Mouse (Mus musculus) layer of hippocampus, postnatal 25 days (tissue): Measurements from ENCODE around the gene Tpcn2. TPM values are rescaled to one million over a fixed set of nuclear protein-coding genes. Genes with fewer than 3 reads are reported as not detected.

Source experiments
- DNase-seq, 2 experiments: peaks; one replicate each; pipeline ENCODE4 v3.0.0; 2022; ENCODE audit warnings: mixed read lengths in 2 of 2, low spot score in 1 of 2; ENCODE audit errors: extremely low spot score in 1 of 2
- total RNA-seq, 2 experiments: library from RNA; stranded (reverse); gene quantifications; 2 replicates each; pipeline ENCODE4 v1.2.3; 2021

The Tpcn2 gene
- total RNA-seq, 2 experiments from 2014 or later, result 4.0 to 5.8 TPM

GRCm38 (mm10) chr7:145173116-145173515 is 110.7 kb downstream of the Tpcn2 start:
- DNase-seq, result no peak

DNA sequence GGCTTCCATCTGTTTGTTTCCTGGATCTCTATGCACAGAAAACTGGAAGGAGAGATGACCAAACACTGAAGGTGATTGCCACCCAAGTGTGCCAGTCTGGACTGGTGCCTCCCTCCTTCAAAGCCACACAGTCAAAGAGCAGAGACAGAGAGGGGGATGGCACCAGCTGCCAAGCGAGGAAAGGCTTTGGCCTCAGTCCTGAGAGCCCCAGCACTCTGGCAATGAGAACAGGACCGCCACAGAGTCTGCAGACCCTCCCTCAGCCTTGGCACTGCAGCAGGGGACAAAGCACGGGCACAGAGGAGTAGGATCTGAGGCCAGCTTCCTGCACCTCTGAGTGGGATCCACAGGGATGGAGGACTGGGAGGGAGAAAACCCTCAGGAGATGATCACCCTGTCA is 114.1 kb downstream of the Tpcn2 start:
- DNase-seq, result no peak

DNA sequence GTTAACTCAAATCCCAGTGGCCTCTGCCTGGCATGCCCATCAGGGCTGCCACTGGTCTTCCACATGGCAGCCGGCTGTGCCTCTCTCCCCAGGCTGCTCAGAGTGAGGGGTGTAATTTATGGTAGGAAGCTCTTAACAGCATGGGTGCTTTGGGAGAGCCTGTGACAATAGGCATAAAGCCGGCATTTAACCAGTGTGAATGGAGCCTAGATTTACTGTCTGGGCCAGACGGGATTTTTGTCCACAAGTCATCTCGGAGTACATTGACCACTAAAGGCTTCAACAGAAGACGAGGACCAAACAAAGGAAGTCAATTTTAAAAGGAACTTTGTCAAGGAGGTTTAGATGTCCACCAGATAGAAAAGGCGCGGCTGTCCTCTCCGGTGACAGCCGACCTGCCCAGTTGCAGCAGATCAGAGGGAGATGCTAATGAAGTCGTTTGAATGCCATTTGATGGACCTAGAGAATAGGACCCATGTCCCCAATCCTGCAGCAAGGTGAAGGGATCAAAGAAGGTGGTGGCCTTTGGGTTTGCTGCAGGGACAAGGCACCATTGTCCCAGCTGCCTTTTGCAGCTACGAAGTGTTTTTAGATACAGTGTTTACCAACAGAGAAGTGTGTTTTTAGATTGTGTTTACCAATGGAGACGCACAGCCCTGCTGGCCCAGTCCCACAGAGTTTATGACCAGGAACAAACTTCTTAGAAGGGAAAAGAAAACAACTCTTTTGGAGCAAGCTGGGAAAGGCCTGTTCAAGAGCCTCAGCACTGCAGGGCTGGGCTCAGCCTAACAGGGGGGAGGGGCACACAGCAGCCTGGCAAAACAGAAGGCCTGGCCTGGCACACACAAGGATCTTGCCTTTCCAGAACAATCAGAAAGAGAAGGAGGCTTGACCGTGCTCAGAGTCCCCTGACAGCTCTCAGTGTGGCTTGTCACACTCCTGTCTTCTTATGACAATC is 124.2 kb downstream of the Tpcn2 start:
- DNase-seq, result no peak

DNA sequence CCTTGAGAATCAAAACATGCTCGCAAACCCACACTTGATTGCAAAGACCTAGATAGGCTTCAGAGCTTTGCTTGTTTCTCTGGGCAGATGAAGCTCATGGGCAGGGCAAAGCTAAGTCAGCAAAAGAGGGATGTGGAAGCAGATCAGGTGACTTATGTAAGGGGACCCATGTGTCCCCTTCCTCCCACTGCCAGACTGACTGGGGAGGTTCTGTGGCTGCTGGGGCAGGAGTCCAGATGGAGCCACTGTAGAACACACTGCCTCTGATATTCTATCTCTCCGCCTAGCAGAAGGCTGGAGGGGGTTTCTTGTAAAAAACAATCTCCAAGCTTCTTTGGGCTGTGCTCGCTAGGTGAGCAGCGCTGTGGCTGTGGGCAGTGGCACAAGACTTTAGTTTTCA is 128.1 kb downstream of the Tpcn2 start:
- peak in 1 of 2 experiments; percentile 13 for DNase-seq

GRCm38 (mm10) chr7:145154066-145154465 is 129.7 kb downstream of the Tpcn2 start:
- DNase-seq, result no peak

- DNase-seq, result no peak
These were observed 132.0 kb downstream of the Tpcn2 start for GRCm38 (mm10) chr7:145151845-145152244.

GRCm38 (mm10) chr7:145148902-145149301 is 134.9 kb downstream of the Tpcn2 start:
- no peak for DNase-seq

GRCm38 (mm10) chr7:145147973-145148698 is 135.7 kb downstream of the Tpcn2 start:
- no peak for DNase-seq

DNA sequence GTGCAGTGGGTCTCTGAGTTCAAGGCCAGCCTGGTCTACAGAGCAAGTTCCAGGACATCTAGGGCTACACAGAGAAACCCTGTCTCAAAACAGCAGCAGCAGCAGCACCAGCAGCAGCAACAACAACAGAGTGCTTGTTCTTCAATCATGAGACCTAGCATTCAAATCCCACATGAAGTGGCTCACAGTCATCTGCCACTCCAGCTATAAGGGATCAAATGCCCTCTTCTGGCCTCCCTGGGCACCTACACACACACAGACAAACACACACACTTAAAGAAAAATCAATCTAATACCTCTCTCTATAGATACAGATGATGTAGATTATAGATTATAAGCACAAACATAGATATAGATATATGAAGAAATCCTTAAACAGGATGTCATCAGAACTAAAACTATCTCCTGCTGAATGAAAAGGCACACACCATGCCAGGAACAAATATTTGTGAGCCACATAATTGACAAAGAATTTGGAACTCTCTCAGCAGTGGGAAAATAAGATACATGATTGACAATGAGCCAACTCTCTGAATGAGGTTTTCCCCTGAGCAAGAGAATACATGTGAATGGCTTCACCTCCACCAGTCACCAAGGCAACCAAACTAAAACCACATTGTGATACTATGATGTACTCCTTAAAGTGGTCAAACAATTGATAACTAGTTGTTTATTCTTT is 137.4 kb downstream of the Tpcn2 start:
- no peak for DNase-seq

DNA sequence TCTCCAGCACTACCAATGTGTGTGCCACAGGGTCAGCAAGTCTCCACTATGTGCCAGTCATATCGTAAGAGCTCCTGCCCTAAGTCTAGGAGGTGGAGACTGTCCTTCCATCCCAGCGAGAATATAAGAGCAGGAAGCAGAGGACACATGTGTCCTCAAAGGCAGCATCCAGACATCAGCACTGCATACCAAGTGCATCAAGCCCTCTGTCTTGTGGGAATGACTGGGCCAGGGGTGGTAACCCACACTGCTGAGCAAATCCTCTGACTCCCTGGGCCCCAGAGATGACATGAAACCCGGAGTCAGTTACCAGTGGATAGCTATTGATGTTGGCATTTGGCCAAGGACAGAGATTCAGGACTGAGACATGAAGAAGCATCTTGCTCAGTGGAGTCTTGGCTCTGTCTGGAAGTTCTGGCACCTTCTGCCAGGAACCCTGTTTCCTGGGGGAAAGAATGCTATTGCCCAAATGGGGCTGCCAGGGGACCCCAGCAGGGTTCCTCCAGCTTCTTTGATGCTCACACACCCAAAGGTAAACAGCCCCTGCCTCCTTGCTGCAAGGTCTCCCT is 140.2 kb downstream of the Tpcn2 start:
- DNase-seq, result no peak

DNA sequence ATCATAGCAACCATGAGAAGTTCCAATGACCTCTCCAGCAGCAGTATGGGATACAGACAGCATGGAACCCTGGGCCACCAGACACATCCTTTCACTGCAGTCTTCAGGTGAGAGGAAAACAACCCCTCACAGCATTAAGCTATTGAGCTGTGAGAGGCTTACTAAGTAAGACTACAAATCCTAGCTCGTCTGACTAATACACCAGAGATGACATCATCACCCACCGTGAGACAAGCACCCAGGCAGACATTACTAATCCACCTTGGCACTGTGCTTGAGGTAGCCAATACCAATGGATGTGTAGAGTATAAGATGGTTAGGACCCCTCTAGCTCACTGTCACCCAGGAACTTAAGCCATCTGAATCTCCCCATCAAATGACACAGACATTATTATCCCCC is 143.2 kb downstream of the Tpcn2 start:
- DNase-seq, result no peak

DNA sequence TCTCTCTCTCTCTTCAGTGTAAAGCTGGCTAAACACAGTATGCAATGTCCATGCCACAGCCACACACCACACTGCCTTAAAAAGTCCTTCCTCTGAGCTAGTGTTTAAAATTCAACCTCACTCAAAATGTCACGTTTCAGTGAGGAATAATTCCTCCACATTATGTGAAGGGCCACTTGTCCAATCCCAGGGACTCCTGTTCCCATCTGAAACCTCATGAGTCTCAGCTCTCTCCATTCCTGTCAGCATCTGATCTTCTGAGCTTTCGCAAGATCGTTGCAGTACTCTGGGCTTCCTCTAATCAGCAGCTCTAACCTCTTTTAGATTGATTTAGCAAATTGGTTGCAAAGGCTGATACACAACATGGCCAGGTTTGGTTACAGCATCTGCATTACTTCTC is 144.2 kb downstream of the Tpcn2 start:
- DNase-seq, result no peak

GRCm38 (mm10) chr7:145139100-145139499 is 144.7 kb downstream of the Tpcn2 start:
- DNase-seq, result no peak

GRCm38 (mm10) chr7:145137871-145138270 is 145.9 kb downstream of the Tpcn2 start:
- DNase-seq, result no peak

DNA sequence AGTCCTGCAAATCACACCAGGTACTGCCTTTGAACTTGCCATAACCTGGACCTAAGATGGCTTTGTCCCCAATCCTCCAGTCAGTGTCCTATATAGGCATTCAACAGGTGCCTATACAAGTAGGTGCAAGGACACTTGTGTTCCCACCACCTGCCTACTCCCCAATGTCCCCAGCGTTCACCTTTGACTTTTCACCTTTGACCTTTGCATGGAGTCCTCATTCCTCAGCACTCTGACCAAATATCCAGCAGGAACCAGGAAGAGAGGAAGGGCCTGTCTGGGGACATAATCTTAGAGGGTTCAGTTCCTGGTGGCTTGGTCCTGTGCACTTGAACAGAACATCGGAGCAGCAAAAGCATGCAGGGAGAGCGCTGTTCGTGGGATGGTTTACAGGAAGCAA is 147.0 kb downstream of the Tpcn2 start:
- no peak for DNase-seq

Other genes with a start within 250 kb of the Tpcn2 start
- 1 to 10 TPM in 1 of 2 experiments, under 1 TPM in 1; 0.44 to 1.5 TPM for gene 1810010D01Rik, start 75.9 kb downstream of the Tpcn2 start, total RNA-seq
- gene Mrgprf, start 16.8 kb upstream of the Tpcn2 start, total RNA-seq, result 1 to 10 TPM in 1 of 2 experiments, under 1 TPM in 1; 0.87 to 1.1 TPM
- gene Mrgprd, start 30.8 kb upstream of the Tpcn2 start, total RNA-seq, result not detected